Mouse (Mus musculus): ENCODE measurements around the gene Smpdl3a. TPM values are rescaled to one million over a fixed set of nuclear protein-coding genes. Genes with fewer than 3 reads are reported as not detected.
A peak's percentile ranks its signal among the peaks of the same experiment; 100 is the strongest.

Gene Smpdl3a
- total RNA-seq, 2 experiments from 2014 or later = 22.1 to 22.2 TPM

DNA sequence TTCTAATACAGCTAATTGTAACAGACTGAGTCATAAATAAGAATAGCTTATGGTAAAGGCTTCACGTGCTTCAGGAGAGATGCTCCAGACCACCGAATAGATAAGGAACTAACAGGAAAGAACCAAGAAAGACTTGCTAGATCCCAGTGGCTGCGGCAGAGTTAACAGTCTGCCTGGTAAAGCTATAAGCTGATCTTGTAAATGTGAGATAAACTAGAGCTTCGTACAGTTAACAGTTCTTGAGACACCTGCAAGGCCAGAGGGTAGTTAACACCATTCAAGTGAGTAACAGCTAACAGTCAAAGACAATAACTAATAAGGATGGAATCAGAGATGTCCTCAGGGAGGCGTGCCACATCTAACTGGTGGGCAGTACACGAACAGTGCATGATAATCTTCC lies 21.7 kb downstream of the Smpdl3a start:
- no peak for DNase-seq (ENCODE audit: low spot score in 2 of 2)

DNA sequence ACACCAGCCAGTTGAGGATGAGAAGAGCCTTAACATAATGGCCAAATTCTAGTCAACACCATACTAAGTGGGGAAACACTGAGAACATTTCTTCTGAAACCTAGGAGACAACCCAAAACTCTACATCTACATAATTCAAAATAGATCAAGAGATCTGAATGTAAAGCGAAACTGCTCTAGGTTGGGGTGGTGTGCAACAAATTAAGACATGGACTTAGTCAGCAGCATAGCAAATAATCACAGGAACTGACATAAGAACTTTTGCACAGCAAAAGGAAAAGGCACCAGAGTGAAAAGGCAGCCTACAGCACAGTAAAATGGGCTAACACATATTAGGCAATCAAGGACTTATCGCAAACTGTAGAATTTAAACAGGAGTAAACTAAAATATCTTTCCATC lies 25.1 kb downstream of the Smpdl3a start:
- no peak for DNase-seq (ENCODE audit: low spot score in 2 of 2)

DNA sequence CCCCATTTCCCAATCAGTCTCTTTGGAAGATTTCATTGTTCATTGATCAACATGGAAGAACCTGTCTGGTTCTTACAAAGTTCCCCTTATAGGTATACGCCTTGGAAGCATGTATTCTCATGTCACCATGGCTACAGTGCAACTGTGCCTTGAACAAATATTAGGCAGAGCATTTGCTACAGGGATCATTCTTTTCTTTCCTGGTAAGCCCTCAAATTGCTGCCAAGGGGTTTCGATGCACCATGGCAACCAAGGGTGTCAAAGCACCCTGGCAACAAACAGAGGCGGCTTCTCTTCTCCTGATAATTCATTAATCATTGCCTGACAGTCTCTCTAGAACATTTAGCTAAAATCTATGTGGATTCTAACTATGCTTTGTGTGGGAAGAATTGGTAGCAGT lies 28.3 kb downstream of the Smpdl3a start:
- peak; percentile 65 to 80 for DNase-seq (ENCODE audit: low spot score in 2 of 2)

DNA sequence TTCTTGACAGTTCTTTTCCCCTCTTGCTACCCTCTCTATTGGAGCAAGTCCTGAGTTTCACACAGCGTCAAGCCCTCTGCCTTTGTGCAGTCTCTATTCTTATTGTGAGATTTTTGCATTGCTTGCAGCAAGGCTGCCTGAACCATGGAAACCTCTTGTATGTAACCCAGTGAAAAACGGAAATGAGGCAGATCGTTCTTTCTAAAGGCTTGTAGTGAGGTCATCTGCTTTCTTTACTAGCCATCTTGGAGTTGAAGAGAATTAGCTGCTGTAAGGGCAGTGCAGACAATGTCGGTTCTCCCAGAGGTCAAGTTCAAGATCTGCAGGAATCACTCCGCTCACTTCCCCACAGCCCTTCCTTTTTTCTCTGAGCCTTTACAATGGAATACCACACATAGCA lies 34.5 kb downstream of the Smpdl3a start:
- DNase-seq (ENCODE audit: low spot score in 2 of 2) = peak in 1 of 2 experiments; percentile 18

DNA sequence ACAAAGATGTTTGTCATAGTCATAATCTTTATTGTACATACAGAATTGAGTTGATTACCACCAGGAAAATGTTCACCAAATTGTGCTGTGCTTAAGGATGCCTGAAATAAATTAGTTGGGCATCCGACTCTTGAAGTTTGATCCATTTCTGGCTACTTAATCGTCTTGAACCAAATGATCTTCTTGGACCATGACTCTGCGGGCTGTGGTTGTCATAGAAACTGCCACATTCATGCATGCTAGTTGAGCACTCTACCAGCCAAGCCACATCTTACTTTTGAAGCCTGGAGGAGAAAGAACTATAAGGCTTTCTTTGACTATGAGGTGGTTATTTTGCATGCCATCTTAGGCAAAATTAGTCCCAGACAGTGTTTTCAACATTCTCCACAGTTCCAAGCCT lies 35.5 kb downstream of the Smpdl3a start:
- no peak for DNase-seq (ENCODE audit: low spot score in 2 of 2)

GRCm38 (mm10) chr10:57835094-57835493 lies 41.0 kb downstream of the Smpdl3a start:
- no peak for DNase-seq (ENCODE audit: low spot score in 2 of 2)

- DNase-seq (ENCODE audit: low spot score in 2 of 2) = no peak
Measured at GRCm38 (mm10) chr10:57835982-57836381, 41.8 kb downstream of the Smpdl3a start.

GRCm38 (mm10) chr10:57841638-57842509 lies 47.7 kb downstream of the Smpdl3a start:
- peak; percentile 27 to 82 for DNase-seq (ENCODE audit: low spot score in 2 of 2)

DNA sequence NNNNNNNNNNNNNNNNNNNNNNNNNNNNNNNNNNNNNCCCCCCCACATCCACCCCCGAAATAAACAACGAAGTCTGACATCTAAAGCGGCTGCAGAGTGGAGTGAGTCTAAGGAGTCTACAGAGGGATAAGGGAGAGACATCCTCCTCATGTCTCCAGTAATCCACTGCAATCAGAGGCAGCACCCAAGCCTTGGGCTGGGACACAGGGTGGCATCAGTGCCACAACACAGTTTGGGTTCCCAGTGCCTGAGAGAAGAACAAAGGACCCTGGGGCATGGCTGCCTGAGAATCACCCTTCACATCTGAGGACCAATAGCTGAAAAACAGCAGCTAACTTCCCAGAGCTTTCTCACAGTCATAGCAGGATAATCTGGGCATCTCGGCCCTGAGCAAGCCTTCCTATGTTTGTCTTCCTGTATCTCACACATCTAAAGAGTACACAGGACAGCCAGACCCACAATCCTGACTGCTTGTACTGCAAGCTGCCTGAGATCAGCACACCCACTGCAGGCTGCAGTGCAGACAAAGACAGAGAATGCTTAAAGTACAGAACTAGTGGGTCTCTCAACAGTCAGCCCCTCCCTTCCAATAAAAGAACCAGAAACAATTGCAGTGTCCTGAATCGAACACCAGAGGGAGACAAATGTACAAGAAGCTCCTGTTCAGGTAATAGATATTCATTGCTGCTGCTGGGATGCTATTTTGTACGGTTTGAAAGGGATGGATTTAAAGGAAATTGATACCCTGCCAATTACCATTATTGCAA lies 54.0 kb downstream of the Smpdl3a start:
- DNase-seq (ENCODE audit: low spot score in 2 of 2) = peak in 1 of 2 experiments; percentile 49

Other genes with a start within 250 kb of the Smpdl3a start
- gene Pkib, start 162.4 kb upstream of the Smpdl3a start, total RNA-seq (2021) = 10 to 100 TPM; 13.0 to 14.0 TPM
- gene Fabp7, start 9.5 kb upstream of the Smpdl3a start, total RNA-seq (2021) = 10 to 100 TPM; 44.0 to 61.0 TPM

Measured in layer of hippocampus, adult 18-20 months (tissue).